Mouse (Mus musculus): Measurements from ENCODE around the gene Tent4a. TPM values are rescaled to one million over a fixed set of nuclear protein-coding genes. Genes with fewer than 3 reads are reported as not detected.

Gene Tent4a
- total RNA-seq, 2 experiments from 2014 or later = 23.2 to 25.3 TPM

- no peak for DNase-seq
Measured at GRCm38 (mm10) chr13:69522161-69522791, 12.1 kb downstream of the Tent4a start.

GRCm38 (mm10) chr13:69519137-69519536 lies 15.3 kb downstream of the Tent4a start:
- no peak for DNase-seq

- DNase-seq = peak; percentile 43 to 54
Measured at GRCm38 (mm10) chr13:69517445-69517844, 17.0 kb downstream of the Tent4a start.

- DNase-seq = no peak
Measured at GRCm38 (mm10) chr13:69515091-69515490, 19.3 kb downstream of the Tent4a start.

GRCm38 (mm10) chr13:69509391-69510244 lies 24.8 kb downstream of the Tent4a start:
- DNase-seq = no peak

GRCm38 (mm10) chr13:69507666-69508065 lies 26.8 kb downstream of the Tent4a start:
- peak; percentile 41 to 58 for DNase-seq

GRCm38 (mm10) chr13:69506341-69507086 lies 27.9 kb downstream of the Tent4a start:
- DNase-seq = no peak

- DNase-seq = no peak
Measured at GRCm38 (mm10) chr13:69502863-69503262, 31.6 kb downstream of the Tent4a start.

- DNase-seq = no peak
Measured at GRCm38 (mm10) chr13:69502157-69502750, 32.2 kb downstream of the Tent4a start.

GRCm38 (mm10) chr13:69498276-69498675 lies 36.1 kb downstream of the Tent4a start:
- DNase-seq = no peak

- peak; percentile 43 to 78 for DNase-seq
Measured at GRCm38 (mm10) chr13:69492876-69493463, 41.4 kb downstream of the Tent4a start.

- DNase-seq = no peak
Measured at GRCm38 (mm10) chr13:69489777-69490176, 44.6 kb downstream of the Tent4a start.

- no peak for DNase-seq
Measured at GRCm38 (mm10) chr13:69488565-69489255, 45.7 kb downstream of the Tent4a start.

- peak; percentile 36 to 61 for DNase-seq
Measured at GRCm38 (mm10) chr13:69487611-69488275, 46.7 kb downstream of the Tent4a start.

- no peak for DNase-seq
Measured at GRCm38 (mm10) chr13:69487108-69487507, 47.3 kb downstream of the Tent4a start.

- peak; percentile 51 to 54 for DNase-seq
Measured at GRCm38 (mm10) chr13:69485833-69486232, 48.6 kb downstream of the Tent4a start.

- peak in 1 of 2 experiments; percentile 31 for DNase-seq
Measured at GRCm38 (mm10) chr13:69485326-69485725, 49.1 kb downstream of the Tent4a start.

GRCm38 (mm10) chr13:69482751-69483150 lies 51.7 kb downstream of the Tent4a start:
- peak; percentile 50 to 52 for DNase-seq

GRCm38 (mm10) chr13:69481634-69482505 lies 52.5 kb downstream of the Tent4a start:
- peak; percentile 83 to 88 for DNase-seq

- DNase-seq = no peak
Measured at GRCm38 (mm10) chr13:69481026-69481425, 53.4 kb downstream of the Tent4a start.
